Mouse (Mus musculus): ENCODE measurements around the gene Car2.

DNA sequence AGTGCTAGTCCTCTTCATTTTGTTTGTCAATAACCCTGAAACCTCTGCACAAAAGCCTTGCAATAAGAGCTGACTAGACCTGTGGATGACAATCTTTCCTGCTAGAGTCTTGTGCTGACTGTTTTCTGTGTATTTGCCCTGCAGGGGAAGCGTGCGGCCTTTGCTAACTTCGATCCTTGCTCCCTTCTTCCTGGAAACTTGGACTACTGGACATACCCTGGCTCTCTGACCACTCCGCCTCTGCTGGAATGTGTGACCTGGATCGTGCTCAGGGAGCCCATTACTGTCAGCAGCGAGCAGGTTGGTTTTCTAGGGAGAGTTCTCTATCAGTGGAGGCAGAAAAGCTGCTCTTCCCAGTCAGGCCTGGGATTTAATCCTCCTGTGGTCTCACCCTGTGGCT, 11.7 kb downstream of the Car2 start:
- TF ChIP-seq CTCF (IDR thresholded peaks at IDR 0.05; ENCODE audit: borderline replicate concordance, control insufficient read depth, extremely low read depth, insufficient read depth, low read length, poor library complexity) (no peak), POLR2A (IDR thresholded peaks at IDR 0.05; ENCODE audit: control insufficient read depth, extremely low read depth, insufficient read depth, low read length, poor library complexity) (no peak)

All from thymus, adult 2 months (tissue).